Mouse (Mus musculus): ENCODE measurements at regions not wholly inside any gene's neighbourhood (a gene's known extent, or its start where the extent isn't known, plus 50 kb on each side); places are given as distances from the start of the nearest gene placed in this dataset.

GRCm38 (mm10) chr11:82566092-82566491 is 177.4 kb downstream of the Tmem132e start:
- TF ChIP-seq POLR2A (IDR thresholded peaks at IDR 0.05; ENCODE audit: extremely low read depth, insufficient read depth, low read length) (no peak), CTCF (IDR thresholded peaks at IDR 0.05; ENCODE audit: extremely low read depth, insufficient read depth, low read length) (no peak)

Data from cortical plate, adult 2 months (tissue).